Mouse (Mus musculus) cerebral cortex, adult 2 months (tissue): Measurements from ENCODE around the gene Psmd8.

Experiments
- WGBS: fragments of 180-500 bp; shearing (Covaris S2); methylation state at CpG from one replicate; pipeline ENCODE4 v1.1.7; 2018; 5-methylcytosine and 5-hydroxymethylcytosine counted together

Gene Psmd8

GRCm38 (mm10) chr7:29170755-29171561 lies 9.5 kb downstream of the Psmd8 start:
- 2% methylated on average over 42 of the region's 43 CpGs for WGBS

- under 1% methylated on average over 30 of the region's 30 CpGs for WGBS
Measured at GRCm38 (mm10) chr7:29170066-29170754, 10.3 kb downstream of the Psmd8 start, which contains the start of the genes Ggn and Spred3. Gene Ggn, plus strand, starts transcription at chr7:29170210. Gene Spred3, minus strand, starts transcription at chr7:29170411.

GRCm38 (mm10) chr7:29169231-29170065 lies 11.1 kb downstream of the Psmd8 start:
- 1% methylated on average over 36 of the region's 39 CpGs for WGBS

GRCm38 (mm10) chr7:29168791-29169230 lies 11.7 kb downstream of the Psmd8 start:
- under 1% methylated on average over 14 of the region's 14 CpGs for WGBS

GRCm38 (mm10) chr7:29168121-29168695 lies 12.3 kb downstream of the Psmd8 start:
- WGBS = 13% methylated on average over 10 of the region's 10 CpGs

- 35% methylated on average over 19 of the region's 19 CpGs for WGBS
Measured at GRCm38 (mm10) chr7:29167656-29168055, 12.8 kb downstream of the Psmd8 start.

- 36% methylated on average over 9 of the region's 9 CpGs for WGBS
Measured at GRCm38 (mm10) chr7:29162750-29163525, 17.6 kb downstream of the Psmd8 start.

GRCm38 (mm10) chr7:29162294-29162693 lies 18.2 kb downstream of the Psmd8 start:
- 74% methylated on average over 5 of the region's 5 CpGs for WGBS

- WGBS = 3% methylated on average over 5 of the region's 5 CpGs
Measured at GRCm38 (mm10) chr7:29158264-29158663, 22.2 kb downstream of the Psmd8 start.

- WGBS = 3% methylated on average over 66 of the region's 68 CpGs
Measured at GRCm38 (mm10) chr7:29155838-29156782, 24.4 kb downstream of the Psmd8 start, which contains the start of gene Fam98c. Gene Fam98c, minus strand, starts transcription at chr7:29156234.

- 7% methylated on average over 36 of the region's 37 CpGs for WGBS
Measured at GRCm38 (mm10) chr7:29155196-29155837, 25.2 kb downstream of the Psmd8 start.

GRCm38 (mm10) chr7:29154018-29154720 lies 26.3 kb downstream of the Psmd8 start:
- 97% methylated on average over 14 of the region's 14 CpGs for WGBS

- WGBS = 48% methylated on average over 10 of the region's 10 CpGs
Measured at GRCm38 (mm10) chr7:29151486-29151885, 29.0 kb downstream of the Psmd8 start.

- WGBS = 98% methylated on average over 15 of the region's 15 CpGs
Measured at GRCm38 (mm10) chr7:29148771-29149170, 31.7 kb downstream of the Psmd8 start.

GRCm38 (mm10) chr7:29146625-29147367 lies 33.7 kb downstream of the Psmd8 start:
- 94% methylated on average over 7 of the region's 7 CpGs for WGBS

- WGBS = 79% methylated on average over 4 of the region's 4 CpGs
Measured at GRCm38 (mm10) chr7:29144006-29144405, 36.5 kb downstream of the Psmd8 start.

- WGBS = 89% methylated on average over 8 of the region's 8 CpGs
Measured at GRCm38 (mm10) chr7:29141416-29141815, 39.1 kb downstream of the Psmd8 start.

GRCm38 (mm10) chr7:29139237-29139636 lies 41.3 kb downstream of the Psmd8 start:
- 93% methylated on average over 3 of the region's 4 CpGs for WGBS
